Mouse (Mus musculus) kidney, postnatal 0 days (tissue): ENCODE measurements at regions not wholly inside any gene's neighbourhood (a gene's known extent, or its start where the extent isn't known, plus 50 kb on each side); places are given as distances from the start of the nearest gene placed in this dataset.

Source experiments
- ATAC-seq: fragments of 200-750 bp; cut with Nextera tagmentation; replicated peaks from 2 replicates; pipeline ENCODE4 v1.8.0; 2017; ENCODE audit warnings: low read depth, moderate number of reproducible peaks, moderate TSS enrichment, moderate library complexity; ENCODE audit not compliant: low FRiP score
- DNase-seq: peaks from one replicate; pipeline ENCODE4 v3.0.0-alpha.2; 2016; ENCODE audit warnings: low spot score
- H3K27ac ChIP-seq: fragments of 300-500 bp; sonication (generic); 2 replicates; pipeline ENCODE4 v1.5.1; 2014; ENCODE audit warnings: mild to moderate bottlenecking
- H3K27me3 ChIP-seq: fragments of 300-500 bp; sonication (generic); 2 replicates; pipeline ENCODE4 v1.6.1; 2014; ENCODE audit warnings: low read length, mixed read lengths; ENCODE audit not compliant: insufficient read depth
- H3K36me3 ChIP-seq: fragments of 300-500 bp; sonication (generic); 2 replicates; pipeline ENCODE4 v1.6.1; 2014; ENCODE audit warnings: low read length, mixed read lengths; ENCODE audit not compliant: insufficient read depth
- H3K4me1 ChIP-seq: fragments of 300-500 bp; sonication (generic); replicated peaks from 2 replicates; pipeline ENCODE4 v1.6.1; 2014; ENCODE audit warnings: antibody characterized with exemption, low read length, mixed read lengths; ENCODE audit not compliant: insufficient read depth
- H3K4me2 ChIP-seq: fragments of 300-500 bp; sonication (generic); 2 replicates; pipeline ENCODE4 v1.6.1; 2014; ENCODE audit warnings: mild to moderate bottlenecking, low read length, moderate library complexity, mixed read lengths
- H3K4me3 ChIP-seq: fragments of 300-500 bp; sonication (generic); replicated peaks from 2 replicates; pipeline ENCODE4 v1.5.1; 2014; ENCODE audit warnings: low read depth, low read length
- H3K9ac ChIP-seq: fragments of 300-500 bp; sonication (generic); 2 replicates; pipeline ENCODE4 v1.6.1; 2014; ENCODE audit warnings: low read depth, low read length
- H3K9me3 ChIP-seq: fragments of 300-500 bp; sonication (generic); replicated peaks from 2 replicates; pipeline ENCODE4 v1.6.1; 2016; ENCODE audit warnings: low read length, inconsistent platforms, mixed read lengths
- CTCF ChIP-seq: IDR thresholded peaks from 2 replicates; pipeline ENCODE4 v1.5.1; 2016; ENCODE audit warnings: antibody characterized with exemption, low read depth, mild to moderate bottlenecking, moderate library complexity
- WGBS: fragments of 180-500 bp; shearing (Covaris S2); extraction: QIAGEN DNeasy Blood & Tissue Kit; methylation state at CpG from one replicate; pipeline ENCODE4 v1.1.7; 2014; 5-methylcytosine and 5-hydroxymethylcytosine counted together

- Histone ChIP-seq H3K36me3 (no peaks in the 10 kb centered on the region), H3K4me2 (no peak overlapping the region), H3K4me1 (no peaks in the 10 kb centered on the region), H3K27me3 (no peaks in the 10 kb centered on the region), H3K9me3 (no peaks in the 10 kb centered on the region), H3K27ac (no peak overlapping the region), H3K4me3 (no peak overlapping the region), H3K9ac (no peak overlapping the region)
- 73% methylated on average over 2 of the region's 2 CpGs for WGBS
- DNase-seq: no peak
- ATAC-seq: no peak
- no peak for TF ChIP-seq CTCF
These were observed 85.3 kb upstream of the Tcf21 start for GRCm38 (mm10) chr10:22905281-22905680.

- Histone ChIP-seq H3K4me2 (peak overlapping the region; percentile 23; the same call in 1 of the 2 replicates), H3K4me3 (no peak overlapping the region), H3K27me3 (no peaks in the 10 kb centered on the region), H3K36me3 (no peaks in the 10 kb centered on the region), H3K4me1 (no peaks in the 10 kb centered on the region), H3K27ac (peak overlapping the region; percentile 37), H3K9me3 (no peaks in the 10 kb centered on the region), H3K9ac (no peak overlapping the region)
- no peak for ATAC-seq
- WGBS: 45% methylated on average over 10 of the region's 10 CpGs
- peak; percentile 77 for DNase-seq
- TF ChIP-seq CTCF: no peak
These were observed 73.5 kb upstream of the Tcf21 start for GRCm38 (mm10) chr10:22893442-22893985.

- Histone ChIP-seq H3K4me3 (no peak overlapping the region), H3K27me3 (no peaks in the 10 kb centered on the region), H3K36me3 (no peaks in the 10 kb centered on the region), H3K4me1 (no peaks in the 10 kb centered on the region), H3K9me3 (no peaks in the 10 kb centered on the region), H3K4me2 (no peak overlapping the region), H3K9ac (no peak overlapping the region), H3K27ac (no peak overlapping the region)
- ATAC-seq (no peak), DNase-seq (no peak)
- no peak for TF ChIP-seq CTCF
- 79% methylated on average over 6 of the region's 6 CpGs for WGBS
These were observed 67.5 kb upstream of the Tcf21 start for GRCm38 (mm10) chr10:22887451-22887850.

- 51% methylated on average over 4 of the region's 4 CpGs for WGBS
- DNase-seq: no peak
These were observed 59.7 kb upstream of the Tcf21 start for GRCm38 (mm10) chr10:22879714-22880113.

GRCm38 (mm10) chr10:22877536-22878130, 57.7 kb upstream of the Tcf21 start:
- Histone ChIP-seq H3K4me1 (peaks cover 9% of the 10 kb centered on the region; the same call in 1 of the 2 replicates), H3K4me3 (no peak overlapping the region), H3K9ac (no peak overlapping the region), H3K27me3 (no peaks in the 10 kb centered on the region), H3K27ac (peak overlapping the region; percentile 21; the same call in 1 of the 2 replicates), H3K9me3 (no peaks in the 10 kb centered on the region), H3K4me2 (no peak overlapping the region), H3K36me3 (no peaks in the 10 kb centered on the region)
- WGBS: 23% methylated on average over 5 of the region's 5 CpGs
- no peak for TF ChIP-seq CTCF
- peak; percentile 83 for DNase-seq
- ATAC-seq: no peak

More at GRCm38 (mm10) chr10:22879714-22880113, 59.7 kb upstream of the Tcf21 start:
- no peak for TF ChIP-seq CTCF
- H3K36me3 ChIP-seq: no peaks in the 10 kb centered on the region
- no peak for ATAC-seq
- H3K27me3 ChIP-seq: no peaks in the 10 kb centered on the region
- H3K9me3 ChIP-seq: no peaks in the 10 kb centered on the region
- H3K27ac ChIP-seq: no peak overlapping the region
- peaks cover 9% of the 10 kb centered on the region; the same call in 1 of the 2 replicates for H3K4me1 ChIP-seq
- H3K4me3 ChIP-seq: no peak overlapping the region
- no peak overlapping the region for H3K9ac ChIP-seq
- H3K4me2 ChIP-seq: no peak overlapping the region

GRCm38 (mm10) chr10:22877028-22877427, 57.1 kb upstream of the Tcf21 start:
- Histone ChIP-seq H3K9me3 (no peaks in the 10 kb centered on the region), H3K4me1 (peaks cover 9% of the 10 kb centered on the region; the same call in 1 of the 2 replicates), H3K27ac (no peak overlapping the region), H3K36me3 (no peaks in the 10 kb centered on the region), H3K4me2 (no peak overlapping the region), H3K9ac (no peak overlapping the region), H3K4me3 (no peak overlapping the region), H3K27me3 (no peaks in the 10 kb centered on the region)
- DNase-seq (no peak), ATAC-seq (no peak)
- no peak for TF ChIP-seq CTCF
- 59% methylated on average over 2 of the region's 2 CpGs for WGBS
